Mouse (Mus musculus): ENCODE measurements around the gene BC029722. TPM values are rescaled to one million over a fixed set of nuclear protein-coding genes. Genes with fewer than 3 reads are reported as not detected.
"Not testable (repeated sequence)": the region's sequence is repeated elsewhere in the genome, so short reads cannot be mapped to it uniquely, and the experiment has no call there.

Gene BC029722
- 10 to 100 TPM; 56.9 to 63.1 (median 60.3) TPM for total RNA-seq (2022)

- DNase-seq (ENCODE audit: low spot score in 2 of 2), result no peak
Measured at GRCm38 (mm10) chr2:155819392-155819448, at the start of gene BC029722. Gene BC029722 (minus strand): TSS chr2:155819426.

GRCm38 (mm10) chr2:155868320-155868719 lies 49.1 kb upstream of the BC029722 start:
- no peak for DNase-seq (ENCODE audit: low spot score in 2 of 2)

GRCm38 (mm10) chr2:155863301-155863867 lies 44.2 kb upstream of the BC029722 start:
- no peak for DNase-seq (ENCODE audit: low spot score in 2 of 2)

GRCm38 (mm10) chr2:155862573-155863300 lies 43.5 kb upstream of the BC029722 start:
- no peak for DNase-seq (ENCODE audit: low spot score in 2 of 2)

- DNase-seq (ENCODE audit: low spot score in 2 of 2), result no peak
Measured at GRCm38 (mm10) chr2:155861581-155861980, 42.4 kb upstream of the BC029722 start.

- no peak for DNase-seq (ENCODE audit: low spot score in 2 of 2)
Measured at GRCm38 (mm10) chr2:155860102-155860501, 40.9 kb upstream of the BC029722 start.

- DNase-seq (ENCODE audit: low spot score in 2 of 2), result no peak
Measured at GRCm38 (mm10) chr2:155852536-155852935, 33.3 kb upstream of the BC029722 start.

- DNase-seq (ENCODE audit: low spot score in 2 of 2), result no peak
Measured at GRCm38 (mm10) chr2:155850120-155850519, 30.9 kb upstream of the BC029722 start.

- no peak for DNase-seq (ENCODE audit: low spot score in 2 of 2)
Measured at GRCm38 (mm10) chr2:155849464-155849863, 30.2 kb upstream of the BC029722 start.

- DNase-seq (ENCODE audit: low spot score in 2 of 2), result peak in 1 of 2 experiments; percentile 65
Measured at GRCm38 (mm10) chr2:155848291-155848690, 29.1 kb upstream of the BC029722 start.

- no peak for DNase-seq (ENCODE audit: low spot score in 2 of 2)
Measured at GRCm38 (mm10) chr2:155846930-155847329, 27.7 kb upstream of the BC029722 start.

- no peak for DNase-seq (ENCODE audit: low spot score in 2 of 2)
Measured at GRCm38 (mm10) chr2:155838961-155839360, 19.7 kb upstream of the BC029722 start.

- no peak for DNase-seq (ENCODE audit: low spot score in 2 of 2)
Measured at GRCm38 (mm10) chr2:155837961-155838360, 18.7 kb upstream of the BC029722 start.

GRCm38 (mm10) chr2:155834732-155835131 lies 15.5 kb upstream of the BC029722 start, which contains the start of gene Fam83c:
Gene Fam83c (minus strand): TSS chr2:155834854.
- no peak for DNase-seq (ENCODE audit: low spot score in 2 of 2)

GRCm38 (mm10) chr2:155832087-155832486 lies 12.9 kb upstream of the BC029722 start:
- DNase-seq (ENCODE audit: low spot score in 2 of 2), result not testable (repeated sequence)

GRCm38 (mm10) chr2:155831302-155831701 lies 12.1 kb upstream of the BC029722 start:
- no peak for DNase-seq (ENCODE audit: low spot score in 2 of 2)

- DNase-seq (ENCODE audit: low spot score in 2 of 2), result no peak
Measured at GRCm38 (mm10) chr2:155830841-155831240, 11.6 kb upstream of the BC029722 start.

- DNase-seq (ENCODE audit: low spot score in 2 of 2), result peak; percentile 58 to 77
Measured at GRCm38 (mm10) chr2:155826630-155827424, 7.6 kb upstream of the BC029722 start, which contains the start of gene Eif6. Gene Eif6 (minus strand): TSS chr2:155826925.

- DNase-seq (ENCODE audit: low spot score in 2 of 2), result no peak
Measured at GRCm38 (mm10) chr2:155825904-155826629, 6.8 kb upstream of the BC029722 start.

GRCm38 (mm10) chr2:155823722-155824121 lies 4.5 kb upstream of the BC029722 start:
- DNase-seq (ENCODE audit: low spot score in 2 of 2), result no peak

GRCm38 (mm10) chr2:155820779-155821178 lies 1.6 kb upstream of the BC029722 start:
- DNase-seq (ENCODE audit: low spot score in 2 of 2), result no peak

Measured in left cerebral cortex, adult 8-10 months (tissue).